Mouse (Mus musculus): ENCODE measurements around the gene Slc35d1.

The Slc35d1 gene

GRCm38 (mm10) chr4:103214925-103215820, at the start of gene Slc35d1:
Gene Slc35d1 (minus strand): TSS chr4:103215164.
- peak; percentile 74 for DNase-seq (ENCODE audit: low read depth)

GRCm38 (mm10) chr4:103263812-103264396, 48.9 kb upstream of the Slc35d1 start:
- DNase-seq (ENCODE audit: low read depth): no peak

GRCm38 (mm10) chr4:103263378-103263777, 48.4 kb upstream of the Slc35d1 start:
- no peak for DNase-seq (ENCODE audit: low read depth)

GRCm38 (mm10) chr4:103258817-103259216, 43.9 kb upstream of the Slc35d1 start:
- peak; percentile 42 for DNase-seq (ENCODE audit: low read depth)

GRCm38 (mm10) chr4:103253846-103254245, 38.9 kb upstream of the Slc35d1 start:
- DNase-seq (ENCODE audit: low read depth): no peak

- DNase-seq (ENCODE audit: low read depth): peak; percentile 95
Observed at GRCm38 (mm10) chr4:103249436-103250085, 34.6 kb upstream of the Slc35d1 start.

GRCm38 (mm10) chr4:103247813-103248212, 32.8 kb upstream of the Slc35d1 start:
- DNase-seq (ENCODE audit: low read depth): peak; percentile 33

- DNase-seq (ENCODE audit: low read depth): no peak
Observed at GRCm38 (mm10) chr4:103247249-103247648, 32.3 kb upstream of the Slc35d1 start.

GRCm38 (mm10) chr4:103232156-103232555, 17.2 kb upstream of the Slc35d1 start:
- no peak for DNase-seq (ENCODE audit: low read depth)

GRCm38 (mm10) chr4:103222854-103223253, 7.9 kb upstream of the Slc35d1 start:
- DNase-seq (ENCODE audit: low read depth): no peak

GRCm38 (mm10) chr4:103221789-103222188, 6.8 kb upstream of the Slc35d1 start:
- no peak for DNase-seq (ENCODE audit: low read depth)

- no peak for DNase-seq (ENCODE audit: low read depth)
Observed at GRCm38 (mm10) chr4:103219011-103219410, 4.0 kb upstream of the Slc35d1 start.

- peak; percentile 16 for DNase-seq (ENCODE audit: low read depth)
Observed at GRCm38 (mm10) chr4:103216046-103216445, 1.1 kb upstream of the Slc35d1 start.

GRCm38 (mm10) chr4:103214498-103214924, 453 bp downstream of the Slc35d1 start:
- peak; percentile 57 for DNase-seq (ENCODE audit: low read depth)

- peak; percentile 21 for DNase-seq (ENCODE audit: low read depth)
Observed at GRCm38 (mm10) chr4:103213859-103214497, 986 bp downstream of the Slc35d1 start.

GRCm38 (mm10) chr4:103208553-103208952, 6.4 kb downstream of the Slc35d1 start:
- DNase-seq (ENCODE audit: low read depth): peak; percentile 56

GRCm38 (mm10) chr4:103203646-103204045, 11.3 kb downstream of the Slc35d1 start:
- DNase-seq (ENCODE audit: low read depth): no peak

GRCm38 (mm10) chr4:103200046-103200445, 14.9 kb downstream of the Slc35d1 start:
- DNase-seq (ENCODE audit: low read depth): no peak

GRCm38 (mm10) chr4:103199086-103199485, 15.9 kb downstream of the Slc35d1 start:
- no peak for DNase-seq (ENCODE audit: low read depth)

GRCm38 (mm10) chr4:103197401-103197800, 17.6 kb downstream of the Slc35d1 start:
- peak; percentile 22 for DNase-seq (ENCODE audit: low read depth)

GRCm38 (mm10) chr4:103192421-103192820, 22.5 kb downstream of the Slc35d1 start:
- peak; percentile 20 for DNase-seq (ENCODE audit: low read depth)
